Mouse (Mus musculus) kidney, postnatal 36 days (tissue): ENCODE measurements around the gene Olfr169.
"Not testable (repeated sequence)": the region's sequence is repeated elsewhere in the genome, so short reads cannot be mapped to it uniquely, and the experiment has no call there.

Experiments
- DNase-seq, 2 experiments: peaks; one replicate each; pipeline ENCODE4 v3.0.0; 2021 to 2022; ENCODE audit warnings: mixed read lengths in 2 of 2

The Olfr169 gene

DNA sequence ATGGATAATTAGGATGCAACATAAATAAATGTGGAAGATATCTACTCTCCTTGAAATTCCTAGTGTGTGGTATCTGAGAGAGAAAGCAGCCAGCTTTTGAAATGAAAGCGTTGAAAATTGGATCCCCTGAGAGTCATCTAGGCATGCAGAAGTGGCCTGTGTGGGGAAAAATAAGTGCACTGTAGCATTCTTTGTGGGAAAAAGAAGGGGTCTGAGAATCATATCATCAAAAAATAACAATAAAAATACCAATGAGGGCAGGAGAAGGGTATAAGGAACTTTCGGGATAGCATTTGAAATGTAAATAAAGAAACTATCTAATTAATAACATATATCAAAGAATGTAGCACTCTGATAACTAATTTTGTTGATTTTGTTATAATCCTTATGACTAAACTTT, at the start of gene Olfr169:
TSS of gene Olfr169 (minus strand) at position 101 of the 400 bp plus-strand sequence.
- not testable (repeated sequence) for DNase-seq

DNA sequence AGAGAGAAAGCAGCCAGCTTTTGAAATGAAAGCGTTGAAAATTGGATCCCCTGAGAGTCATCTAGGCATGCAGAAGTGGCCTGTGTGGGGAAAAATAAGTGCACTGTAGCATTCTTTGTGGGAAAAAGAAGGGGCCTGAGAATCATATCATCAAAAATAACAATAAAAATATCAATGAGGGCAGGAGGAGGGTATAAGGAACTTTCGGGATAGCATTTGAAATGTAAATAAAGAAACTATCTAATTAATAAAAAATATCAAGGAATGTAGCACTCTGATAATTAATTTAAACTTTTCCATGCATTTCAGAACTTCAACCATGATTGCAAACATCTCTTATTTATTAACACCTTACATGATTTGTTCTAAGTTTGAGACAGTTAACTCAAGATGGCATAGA, 40.2 kb upstream of the Olfr169 start, which contains the start of gene Olfr170:
TSS of gene Olfr170 (minus strand) at position 101 of the 400 bp plus-strand sequence.
- not testable (repeated sequence) for DNase-seq

DNA sequence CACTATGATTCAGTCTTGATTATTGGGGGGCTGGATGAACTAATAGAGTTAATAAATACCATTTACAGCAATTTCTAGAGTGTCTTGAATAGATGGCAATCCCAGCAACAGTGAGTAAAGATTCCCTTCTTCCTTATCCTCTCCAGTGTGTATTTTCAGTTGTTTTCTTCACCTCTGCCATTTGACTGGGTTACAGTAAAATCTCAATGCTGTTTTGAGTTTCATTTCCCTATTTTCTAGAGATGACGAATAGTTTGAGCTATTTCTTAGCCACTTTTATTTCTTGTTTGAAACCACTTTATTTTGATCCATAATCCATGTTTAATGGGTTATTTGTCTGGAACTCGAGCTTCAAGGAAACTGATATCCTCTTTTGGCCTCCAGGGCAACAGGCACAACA, 31.6 kb upstream of the Olfr169 start:
- DNase-seq: no peak

DNA sequence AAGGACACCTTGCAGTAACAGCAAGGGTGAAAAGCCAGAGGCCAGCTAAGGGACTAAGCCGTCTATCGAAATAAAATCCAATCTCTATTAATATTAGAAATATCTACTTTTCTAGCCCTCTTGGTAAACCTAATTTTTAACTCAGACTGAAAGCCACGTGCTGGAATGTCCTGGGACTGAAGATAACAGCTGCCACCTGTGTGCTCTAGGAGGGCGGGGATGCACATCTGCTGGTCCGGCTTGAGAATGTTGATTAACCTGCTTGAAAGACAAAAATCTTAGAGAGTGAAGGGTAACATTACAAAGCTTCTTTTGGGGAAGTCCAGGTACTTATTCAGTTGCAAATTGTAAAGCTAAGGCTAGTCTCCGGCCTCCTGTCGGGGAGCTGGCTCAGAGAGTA, 18.2 kb downstream of the Olfr169 start:
- DNase-seq: not testable (repeated sequence)

DNA sequence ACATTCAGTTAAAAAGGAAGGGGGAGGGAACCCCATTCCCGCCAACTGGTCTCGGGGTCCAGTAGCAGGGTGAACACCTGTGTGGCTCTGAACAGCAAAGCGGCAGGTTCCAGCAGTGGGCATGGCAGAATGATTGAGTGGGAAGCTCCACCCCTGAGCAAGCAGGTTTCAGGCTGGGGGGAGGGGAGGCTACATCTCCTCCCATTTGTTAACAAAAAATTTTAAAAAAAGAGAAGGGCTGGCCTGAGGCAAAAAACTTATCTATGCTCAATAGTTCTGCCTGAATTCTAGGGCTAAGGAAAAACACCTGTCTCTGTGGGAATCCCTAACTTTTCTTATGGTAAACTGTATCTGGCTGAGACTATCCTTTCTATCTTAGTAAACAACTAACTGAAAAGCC, 19.4 kb downstream of the Olfr169 start:
- peak in 1 of 2 experiments; percentile 11 for DNase-seq

DNA sequence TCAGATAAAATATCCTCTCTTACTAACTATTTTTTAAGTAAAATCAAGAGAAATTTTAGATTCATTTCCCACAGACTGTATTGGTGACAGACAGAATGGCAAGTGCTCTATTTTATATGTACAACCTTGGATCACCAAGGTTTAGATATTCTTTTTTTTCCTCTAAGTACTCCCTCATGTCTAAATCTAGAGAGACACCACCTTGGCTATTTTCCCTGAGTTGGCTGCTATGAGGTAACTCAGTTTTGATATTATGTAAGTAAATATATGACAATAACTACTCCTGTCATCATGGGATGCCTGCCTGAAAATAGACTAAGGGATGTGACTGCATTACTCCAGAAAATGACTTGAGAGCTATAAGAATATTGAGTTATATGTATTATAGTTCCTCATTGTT, 36.2 kb downstream of the Olfr169 start, which contains the start of gene Olfr168:
TSS of gene Olfr168 (minus strand) at position 101 of the 400 bp plus-strand sequence.
- no peak for DNase-seq

DNA sequence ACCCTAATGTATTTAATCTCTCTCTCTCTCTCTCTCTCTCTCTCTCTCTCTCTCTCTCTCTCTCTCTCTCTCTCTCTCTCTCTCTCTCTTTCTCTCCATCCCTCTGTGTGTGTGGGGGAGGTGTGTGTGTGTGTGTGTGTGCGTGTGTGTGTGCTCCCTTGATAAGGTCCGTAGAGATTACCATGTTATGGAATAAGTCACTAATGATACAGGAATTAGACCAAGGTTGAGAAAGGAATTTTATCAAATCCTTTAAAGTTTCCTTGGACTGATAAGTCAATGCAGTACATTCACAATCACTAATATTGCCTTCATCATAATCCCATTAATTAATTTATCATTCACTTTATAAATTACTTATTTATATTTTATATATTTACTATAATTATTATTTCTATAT, 49.4 kb downstream of the Olfr169 start, which contains the start of gene Olfr167:
TSS of gene Olfr167 (minus strand) at position 101 of the 400 bp plus-strand sequence.
- no peak for DNase-seq
